Mouse (Mus musculus) liver, embryonic 16.5 days (tissue): ENCODE measurements around the gene Fam174b. TPM values are rescaled to one million over a fixed set of nuclear protein-coding genes. Genes with fewer than 3 reads are reported as not detected.
A peak's percentile ranks its signal among the peaks of the same experiment; 100 is the strongest.

Experiments
- ATAC-seq: fragments of 200-750 bp; cut with Nextera tagmentation; 2 replicates; pipeline ENCODE4 v1.8.0; 2017; ENCODE audit warnings: low read depth, mild to moderate bottlenecking, moderate number of reproducible peaks, moderate library complexity
- H3K27ac ChIP-seq: fragments of 300-500 bp; sonication (generic); 2 replicates; pipeline ENCODE4 v1.5.1; 2014; ENCODE audit warnings: mild to moderate bottlenecking, low read length
- H3K27me3 ChIP-seq: fragments of 300-500 bp; sonication (generic); 2 replicates; pipeline ENCODE4 v1.6.1; 2014; ENCODE audit warnings: low read depth, low read length, mixed read lengths; ENCODE audit not compliant: control insufficient read depth, insufficient read depth
- H3K36me3 ChIP-seq: fragments of 300-500 bp; sonication (generic); 2 replicates; pipeline ENCODE4 v1.6.1; 2014; ENCODE audit warnings: mild to moderate bottlenecking; ENCODE audit not compliant: control insufficient read depth, insufficient read depth
- H3K4me1 ChIP-seq: fragments of 300-500 bp; sonication (generic); 2 replicates; pipeline ENCODE4 v1.6.1; 2014; ENCODE audit warnings: low read depth, low read length, mixed read lengths; ENCODE audit not compliant: control insufficient read depth
- H3K4me2 ChIP-seq: fragments of 300-500 bp; sonication (generic); 2 replicates; pipeline ENCODE4 v1.6.1; 2014; ENCODE audit warnings: low read depth, low read length, mixed read lengths
- H3K4me3 ChIP-seq: fragments of 300-500 bp; sonication (generic); 2 replicates; pipeline ENCODE4 v1.5.1; 2014; ENCODE audit warnings: low read depth, mild to moderate bottlenecking, low read length
- H3K9ac ChIP-seq: fragments of 300-500 bp; sonication (generic); 2 replicates; pipeline ENCODE4 v1.6.1; 2014; ENCODE audit warnings: low read depth, low read length
- H3K9me3 ChIP-seq: fragments of 300-500 bp; sonication (generic); replicated peaks from 2 replicates; pipeline ENCODE4 v1.6.1; 2016; ENCODE audit warnings: low read length; ENCODE audit not compliant: control insufficient read depth
- WGBS: fragments of 180-500 bp; shearing (Covaris S2); extraction: QIAGEN DNeasy Blood & Tissue Kit; methylation state at CpG from one replicate; pipeline ENCODE4 v1.1.7; 2014; ENCODE audit not compliant: insufficient replicate concordance; 5-methylcytosine and 5-hydroxymethylcytosine counted together
- polyA plus RNA-seq: library from polyadenylated mRNA; unstranded; fragments of >200 nt; fragmentation: Nextera tagmentation; extraction: Ambion mirVana; gene quantifications from 2 replicates; pipeline ENCODE4 v1.2.1, GENCODE M21; 2015

Fam174b gene
- polyA plus RNA-seq, 1 experiment from 2014 or later = 3.4 TPM

- H3K9me3 ChIP-seq = no peaks in the 10 kb centered on the region
- H3K4me1 ChIP-seq = peaks cover 16% of the 10 kb centered on the region
- peak overlapping the region; percentile 65 for H3K27ac ChIP-seq
- no peaks in the 10 kb centered on the region for H3K27me3 ChIP-seq
- 34% methylated on average over 5 of the region's 5 CpGs for WGBS
- no peak overlapping the region for H3K4me3 ChIP-seq
- H3K36me3 ChIP-seq = no peaks in the 10 kb centered on the region
- H3K4me2 ChIP-seq = no peak overlapping the region
- H3K9ac ChIP-seq = no peak overlapping the region
- ATAC-seq = no peak
Observed at GRCm38 (mm10) chr7:73764679-73765078, 24.6 kb downstream of the Fam174b start.

- H3K4me2 ChIP-seq = no peak overlapping the region
- WGBS = 14% methylated on average over 7 of the region's 7 CpGs
Observed at GRCm38 (mm10) chr7:73765186-73765903, 25.2 kb downstream of the Fam174b start.

GRCm38 (mm10) chr7:73769224-73769623 is 29.1 kb downstream of the Fam174b start:
- Histone ChIP-seq H3K36me3 (no peaks in the 10 kb centered on the region), H3K4me3 (no peak overlapping the region), H3K27ac (no peak overlapping the region), H3K27me3 (no peaks in the 10 kb centered on the region), H3K9ac (no peak overlapping the region), H3K9me3 (no peaks in the 10 kb centered on the region), H3K4me2 (no peak overlapping the region), H3K4me1 (peaks cover 20% of the 10 kb centered on the region)
- 74% methylated on average over 4 of the region's 4 CpGs for WGBS
- no peak for ATAC-seq

More at GRCm38 (mm10) chr7:73765186-73765903, 25.2 kb downstream of the Fam174b start:
- Histone ChIP-seq H3K4me1 (peaks cover 16% of the 10 kb centered on the region), H3K4me3 (no peak overlapping the region), H3K27me3 (no peaks in the 10 kb centered on the region), H3K27ac (peak overlapping the region; percentile 65), H3K9ac (no peak overlapping the region), H3K36me3 (no peaks in the 10 kb centered on the region), H3K9me3 (no peaks in the 10 kb centered on the region)
- peak; percentile 85 for ATAC-seq

GRCm38 (mm10) chr7:73771384-73772274 is 31.5 kb downstream of the Fam174b start:
- Histone ChIP-seq H3K9ac (peak overlapping the region; percentile 12; the same call in 1 of the 2 replicates), H3K27me3 (no peaks in the 10 kb centered on the region), H3K4me1 (peaks cover 4% of the 10 kb centered on the region; the same call in 1 of the 2 replicates), H3K9me3 (no peaks in the 10 kb centered on the region), H3K4me3 (peak overlapping the region; percentile 28), H3K27ac (no peak overlapping the region), H3K4me2 (peak overlapping the region; percentile 44), H3K36me3 (no peaks in the 10 kb centered on the region)
- WGBS = 23% methylated on average over 19 of the region's 19 CpGs
- ATAC-seq = no peak

- no peaks in the 10 kb centered on the region for H3K27me3 ChIP-seq
- H3K9ac ChIP-seq = no peak overlapping the region
- peak overlapping the region; percentile 44 for H3K4me2 ChIP-seq
- H3K4me3 ChIP-seq = peak overlapping the region; percentile 16; the same call in 1 of the 2 replicates
- ATAC-seq = no peak
- 62% methylated on average over 14 of the region's 14 CpGs for WGBS
- no peak overlapping the region for H3K27ac ChIP-seq
- no peaks in the 10 kb centered on the region for H3K36me3 ChIP-seq
- no peaks in the 10 kb centered on the region for H3K9me3 ChIP-seq
- peaks cover 4% of the 10 kb centered on the region; the same call in 1 of the 2 replicates for H3K4me1 ChIP-seq
Observed at GRCm38 (mm10) chr7:73772275-73772765, 32.2 kb downstream of the Fam174b start.

- no peak for ATAC-seq
- Histone ChIP-seq H3K36me3 (no peaks in the 10 kb centered on the region), H3K4me1 (peaks cover 4% of the 10 kb centered on the region; the same call in 1 of the 2 replicates), H3K9me3 (no peaks in the 10 kb centered on the region), H3K27ac (no peak overlapping the region), H3K9ac (no peak overlapping the region), H3K4me3 (no peak overlapping the region), H3K4me2 (no peak overlapping the region), H3K27me3 (no peaks in the 10 kb centered on the region)
- WGBS = 70% methylated on average over 9 of the region's 9 CpGs
Observed at GRCm38 (mm10) chr7:73774781-73775180, 34.7 kb downstream of the Fam174b start.

- H3K27me3 ChIP-seq = no peaks in the 10 kb centered on the region
- H3K4me3 ChIP-seq = no peak overlapping the region
- no peaks in the 10 kb centered on the region for H3K9me3 ChIP-seq
- no peak overlapping the region for H3K4me2 ChIP-seq
- ATAC-seq = no peak
- no peak overlapping the region for H3K27ac ChIP-seq
- H3K4me1 ChIP-seq = no peaks in the 10 kb centered on the region
- H3K9ac ChIP-seq = no peak overlapping the region
- no peaks in the 10 kb centered on the region for H3K36me3 ChIP-seq
- WGBS = 46% methylated on average over 3 of the region's 3 CpGs
Observed at GRCm38 (mm10) chr7:73777777-73778176, 37.7 kb downstream of the Fam174b start.

GRCm38 (mm10) chr7:73784736-73785428 is 44.8 kb downstream of the Fam174b start:
- WGBS = 62% methylated on average over 4 of the region's 4 CpGs
- ATAC-seq = no peak

More at GRCm38 (mm10) chr7:73784736-73785428, 44.8 kb downstream of the Fam174b start:
- H3K9ac ChIP-seq = no peak overlapping the region
- no peaks in the 10 kb centered on the region for H3K27me3 ChIP-seq
- H3K4me3 ChIP-seq = no peak overlapping the region
- no peaks in the 10 kb centered on the region for H3K4me1 ChIP-seq
- no peaks in the 10 kb centered on the region for H3K9me3 ChIP-seq
- H3K27ac ChIP-seq = no peak overlapping the region
- no peak overlapping the region for H3K4me2 ChIP-seq
- H3K36me3 ChIP-seq = no peaks in the 10 kb centered on the region
